Mouse (Mus musculus): ENCODE data around the gene Rsph4a. TPM values are rescaled to one million over a fixed set of nuclear protein-coding genes. Genes with fewer than 3 reads are reported as not detected.

The Rsph4a gene
- 0.63 TPM for polyA plus RNA-seq (2014; fragmentation: Illumina TruSeq; extraction: RNeasy Lipid Tissue Mini Kit (QIAGEN cat#74804); ENCODE audit: low replicate concordance)

GRCm38 (mm10) chr10:33904530-33905481, at the start of gene Rsph4a:
Gene Rsph4a (plus strand): TSS chr10:33905111.

GRCm38 (mm10) chr10:33857421-33857820, 47.5 kb upstream of the Rsph4a start, which contains the start of gene Sult3a1:
Gene Sult3a1 (plus strand): TSS chr10:33857721.

GRCm38 (mm10) chr10:33950803-33951583, 46.1 kb downstream of the Rsph4a start, which contains the start of gene Zup1:
Gene Zup1 (minus strand): TSS chr10:33951269.

Other genes starting within 250 kb of the Rsph4a start
- not detected for gene Sult3a2, start 118.4 kb upstream of the Rsph4a start, polyA plus RNA-seq (2014; fragmentation: Illumina TruSeq; extraction: RNeasy Lipid Tissue Mini Kit (QIAGEN cat#74804); ENCODE audit: low replicate concordance)
- not detected for gene Sult3a1, start 47.4 kb upstream of the Rsph4a start, polyA plus RNA-seq (2014; fragmentation: Illumina TruSeq; extraction: RNeasy Lipid Tissue Mini Kit (QIAGEN cat#74804); ENCODE audit: low replicate concordance)
- 67.4 TPM for gene Zup1, start 46.2 kb downstream of the Rsph4a start, polyA plus RNA-seq (2014; fragmentation: Illumina TruSeq; extraction: RNeasy Lipid Tissue Mini Kit (QIAGEN cat#74804); ENCODE audit: low replicate concordance)
- gene Rwdd1, start 114.5 kb downstream of the Rsph4a start, polyA plus RNA-seq (2014; fragmentation: Illumina TruSeq; extraction: RNeasy Lipid Tissue Mini Kit (QIAGEN cat#74804); ENCODE audit: low replicate concordance) = 155 TPM
- not detected for gene Trappc3l, start 132.5 kb downstream of the Rsph4a start, polyA plus RNA-seq (2014; fragmentation: Illumina TruSeq; extraction: RNeasy Lipid Tissue Mini Kit (QIAGEN cat#74804); ENCODE audit: low replicate concordance)
- not detected for gene Calhm4, start 139.2 kb downstream of the Rsph4a start, polyA plus RNA-seq (2014; fragmentation: Illumina TruSeq; extraction: RNeasy Lipid Tissue Mini Kit (QIAGEN cat#74804); ENCODE audit: low replicate concordance)
- gene Calhm5, start 191.4 kb downstream of the Rsph4a start, polyA plus RNA-seq (2014; fragmentation: Illumina TruSeq; extraction: RNeasy Lipid Tissue Mini Kit (QIAGEN cat#74804); ENCODE audit: low replicate concordance) = 1.6 TPM
- gene Calhm6, start 222.9 kb downstream of the Rsph4a start, polyA plus RNA-seq (2014; fragmentation: Illumina TruSeq; extraction: RNeasy Lipid Tissue Mini Kit (QIAGEN cat#74804); ENCODE audit: low replicate concordance) = 3.3 TPM

Data from small intestine, adult 10 weeks (tissue).